Mouse (Mus musculus) megakaryocyte, embryonic 14.5 days (primary cell): ENCODE measurements at regions not wholly inside any gene's neighbourhood (a gene's known extent, or its start where the extent isn't known, plus 50 kb on each side); places are given as distances from the start of the nearest gene placed in this dataset.

Experiments
- H3K27me3 ChIP-seq: replicated peaks from 2 replicates; pipeline ENCODE3; 2012; ENCODE audit warnings: inconsistent platforms
- H3K36me3 ChIP-seq: replicated peaks from 2 replicates; pipeline ENCODE3; 2012; ENCODE audit warnings: low read length, inconsistent platforms, mixed read lengths
- H3K4me1 ChIP-seq: 2 replicates; pipeline ENCODE4 v1.6.1; 2012; ENCODE audit warnings: inconsistent platforms
- H3K4me3 ChIP-seq: replicated peaks from 2 replicates; pipeline ENCODE3; 2012; ENCODE audit warnings: moderate library complexity, mild to moderate bottlenecking, inconsistent platforms
- H3K9me3 ChIP-seq: 2 replicates; pipeline ENCODE4 v1.6.1; 2012; ENCODE audit warnings: inconsistent platforms
- FLI1 ChIP-seq: IDR thresholded peaks from 2 replicates; pipeline ENCODE4 v1.6.1; 2012; ENCODE audit warnings: low read length, inconsistent platforms, mixed read lengths
- GATA1 ChIP-seq: IDR thresholded peaks from 3 replicates; pipeline ENCODE4 v1.6.1; 2012; ENCODE audit warnings: mixed read lengths, low read length, inconsistent platforms, borderline replicate concordance

DNA sequence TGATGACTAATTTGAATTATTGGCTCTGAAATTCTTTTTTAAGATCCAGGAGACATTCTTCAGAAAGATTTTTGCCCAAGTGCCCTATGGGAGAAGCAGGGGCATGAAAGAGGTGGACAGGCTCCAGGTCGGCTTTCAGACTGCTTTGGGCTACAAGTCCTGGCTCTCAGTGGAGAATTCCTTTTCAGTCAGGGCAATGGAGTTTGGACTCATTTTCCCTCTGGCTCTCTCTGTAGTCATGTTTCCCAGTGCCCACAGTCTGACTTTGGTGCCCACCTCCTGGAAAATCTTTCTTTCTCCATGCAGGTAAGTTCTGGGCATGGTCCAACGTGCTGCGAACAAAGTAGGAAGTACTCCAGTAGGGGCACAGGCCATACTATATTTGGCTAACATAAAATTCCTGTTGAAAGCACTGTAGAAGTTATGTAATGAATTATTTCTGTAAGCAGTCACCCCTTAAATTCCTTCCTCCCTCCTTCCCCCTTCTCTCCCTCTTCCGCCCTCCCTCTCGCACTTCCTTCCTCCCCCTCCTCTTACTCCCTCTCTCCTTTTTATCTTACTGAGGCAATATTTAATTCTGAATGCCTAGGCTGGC, 57.7 kb upstream of the Tcf21 start:
- H3K27me3 ChIP-seq: no peaks in the 10 kb centered on the region
- TF ChIP-seq GATA1 (no peak), FLI1 (no peak)
- 0 out of 2 replicates have a peak, but pooled peaks cover 3% of the 10 kb centered on the region for H3K9me3 ChIP-seq
- no peak overlapping the region for H3K4me3 ChIP-seq
- H3K36me3 ChIP-seq: no peaks in the 10 kb centered on the region
- no peaks in the 10 kb centered on the region for H3K4me1 ChIP-seq

DNA sequence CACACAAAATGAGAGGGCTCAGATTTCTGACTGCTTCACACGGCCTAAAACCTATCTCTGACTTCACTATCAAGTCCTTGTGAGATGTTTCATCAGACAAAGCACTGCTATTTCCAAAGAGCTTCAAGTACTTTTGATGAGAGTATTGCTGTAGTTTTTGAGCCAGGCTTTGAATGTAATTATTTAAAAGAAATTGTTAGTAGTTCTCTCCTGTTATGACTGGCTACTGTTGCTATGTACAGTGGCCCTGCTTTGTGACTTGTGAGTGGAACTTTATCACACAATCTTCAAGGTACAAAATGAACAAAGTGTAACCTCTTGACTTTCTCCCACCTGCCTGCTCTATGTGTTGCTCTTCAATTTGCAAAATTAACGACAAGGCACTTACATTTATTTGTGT, 57.1 kb upstream of the Tcf21 start:
- Histone ChIP-seq H3K4me3 (no peak overlapping the region), H3K9me3 (0 out of 2 replicates have a peak, but pooled peaks cover 3% of the 10 kb centered on the region), H3K4me1 (no peaks in the 10 kb centered on the region), H3K36me3 (no peaks in the 10 kb centered on the region), H3K27me3 (no peaks in the 10 kb centered on the region)
- TF ChIP-seq GATA1: no peak
- TF ChIP-seq FLI1: no peak

- 0 out of 2 replicates have a peak, but pooled peaks cover 3% of the 10 kb centered on the region for H3K9me3 ChIP-seq
- H3K27me3 ChIP-seq: no peaks in the 10 kb centered on the region
- H3K36me3 ChIP-seq: no peaks in the 10 kb centered on the region
- H3K4me1 ChIP-seq: no peaks in the 10 kb centered on the region
- no peak overlapping the region for H3K4me3 ChIP-seq
- TF ChIP-seq FLI1 (no peak), GATA1 (no peak)
Measured at GRCm38 (mm10) chr10:22875675-22876074, 55.7 kb upstream of the Tcf21 start.

GRCm38 (mm10) chr10:22875181-22875580, 55.2 kb upstream of the Tcf21 start:
- Histone ChIP-seq H3K4me3 (no peak overlapping the region), H3K36me3 (no peaks in the 10 kb centered on the region), H3K4me1 (no peaks in the 10 kb centered on the region), H3K9me3 (0 out of 2 replicates have a peak, but pooled peaks cover under 1% of the 10 kb centered on the region), H3K27me3 (no peaks in the 10 kb centered on the region)
- TF ChIP-seq GATA1: no peak
- TF ChIP-seq FLI1: no peak
